Mouse (Mus musculus) CH12.LX (cell line): Measurements from ENCODE around the gene Anxa4.

Source experiments
- CTCF ChIP-seq, 2 experiments: IDR thresholded peaks in 1 of 2; conservative IDR thresholded peaks in 1 of 2; 2 replicates each; pipeline ENCODE4 v1.5.1; 2011 to 2012; ENCODE audit warnings: low read depth in 2 of 2, low read length in 2 of 2, improper control_type of control experiment in 1 of 2, inconsistent platforms in 1 of 2, mild to moderate bottlenecking in 1 of 2, moderate library complexity in 1 of 2
- GABPA ChIP-seq: IDR thresholded peaks from 2 replicates; pipeline ENCODE4 v1.6.1; 2012; ENCODE audit warnings: low read depth, low read length, improper control_type of control experiment, inconsistent platforms; ENCODE audit not compliant: insufficient replicate concordance
- JUND ChIP-seq: conservative IDR thresholded peaks from 2 replicates; pipeline ENCODE4 v1.6.1; 2011; ENCODE audit warnings: low read depth, low read length, improper control_type of control experiment
- KAT2A ChIP-seq: IDR thresholded peaks from 2 replicates; pipeline ENCODE4 v1.6.1; 2012; ENCODE audit warnings: low read length, improper control_type of control experiment, inconsistent platforms; ENCODE audit not compliant: insufficient replicate concordance
- MAX ChIP-seq: IDR thresholded peaks from 2 replicates; pipeline ENCODE4 v1.6.1; 2011; ENCODE audit warnings: low read length, improper control_type of control experiment
- RAD21 ChIP-seq: IDR thresholded peaks from 2 replicates; pipeline ENCODE4 v1.6.1; 2011; ENCODE audit warnings: low read depth, mild to moderate bottlenecking, low read length, improper control_type of control experiment, moderate library complexity

DNA sequence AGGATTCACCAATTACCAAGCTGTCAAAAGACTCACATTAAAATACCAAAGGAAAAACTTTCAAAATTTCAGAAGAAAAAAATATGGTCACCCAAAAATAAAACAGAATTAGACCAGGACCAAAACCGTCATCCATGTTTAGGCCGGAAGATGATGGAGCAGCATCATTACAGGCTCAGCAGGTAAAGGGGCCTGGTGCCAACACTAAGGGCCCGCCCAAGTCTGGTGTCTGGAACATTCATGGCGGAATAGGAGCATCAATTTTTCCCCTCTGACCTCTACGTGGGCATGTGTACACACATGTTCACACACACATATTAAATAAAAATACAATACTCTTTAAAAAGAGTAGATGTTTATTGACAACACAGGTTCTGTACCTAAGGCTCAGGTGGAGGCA lies 64.7 kb downstream of the Anxa4 start:
- no peak for TF ChIP-seq MAX
- no peak for TF ChIP-seq JUND
- TF ChIP-seq CTCF (conservative IDR thresholded peaks at IDR 0.05 in 1 of 2, IDR thresholded peaks at IDR 0.05 in 1 of 2; ENCODE audit: low read depth in 2 of 2, low read length in 2 of 2): no peak
- TF ChIP-seq RAD21: no peak
- no peak for TF ChIP-seq KAT2A
- no peak for TF ChIP-seq GABPA
